Mouse (Mus musculus) CH12.LX (cell line): ENCODE measurements around the gene Ptges. TPM values are rescaled to one million over a fixed set of nuclear protein-coding genes. Genes with fewer than 3 reads are reported as not detected.

ENCODE experiments used
- DNase-seq: peaks from one replicate; pipeline ENCODE4 v3.0.0-alpha.2; 2013; ENCODE audit errors: extremely low read depth
- H3K27ac ChIP-seq: 2 replicates; pipeline ENCODE4 v1.5.1; 2012; ENCODE audit warnings: low read depth, mild to moderate bottlenecking, control low read depth, moderate library complexity; ENCODE audit not compliant: insufficient read depth
- H3K27me3 ChIP-seq: replicated peaks from 2 replicates; pipeline ENCODE3; 2012; ENCODE audit warnings: inconsistent platforms
- H3K36me3 ChIP-seq, 2 experiments: replicated peaks in 1 of 2; 2 replicates each; pipeline versions ENCODE3 to v1.6.1; 2012; ENCODE audit warnings: inconsistent platforms in 1 of 2, low read length in 1 of 2, mild to moderate bottlenecking in 1 of 2, mixed read lengths in 1 of 2, moderate library complexity in 1 of 2; ENCODE audit not compliant: control insufficient read depth in 1 of 2, insufficient read depth in 1 of 2
- H3K4me1 ChIP-seq, 2 experiments: 2 replicates each; pipeline ENCODE4 v1.6.1; 2012; ENCODE audit warnings: inconsistent platforms in 1 of 2, moderate library complexity in 1 of 2; ENCODE audit not compliant: insufficient read depth in 2 of 2, control insufficient read depth in 1 of 2
- H3K4me2 ChIP-seq: 2 replicates; pipeline ENCODE4 v1.6.1; 2012; ENCODE audit warnings: low read depth, mild to moderate bottlenecking, control low read depth; ENCODE audit not compliant: poor library complexity, insufficient read depth, severe bottlenecking
- H3K4me3 ChIP-seq, 3 experiments: fragments of 150-350 bp in 1 of 3; sonication (generic) in 1 of 3; replicated peaks in 1 of 3; 2 replicates each; pipeline versions ENCODE3 to v1.5.1; 2011 to 2012; ENCODE audit warnings: low read depth in 2 of 3, low read length in 2 of 3, mild to moderate bottlenecking in 2 of 3, moderate library complexity in 2 of 3, control low read depth in 1 of 3, improper control_type of control experiment in 1 of 3, inconsistent platforms in 1 of 3, mixed read lengths in 1 of 3; ENCODE audit not compliant: poor library complexity in 1 of 3
- H3K79me2 ChIP-seq: replicated peaks from 2 replicates; pipeline ENCODE4 v1.6.1; 2012; ENCODE audit warnings: mild to moderate bottlenecking, moderate library complexity; ENCODE audit not compliant: control insufficient read depth, poor library complexity, insufficient read depth, severe bottlenecking; ENCODE audit errors: extremely low read depth
- H3K9ac ChIP-seq: 2 replicates; pipeline ENCODE4 v1.6.1; 2012; ENCODE audit warnings: low read depth, mild to moderate bottlenecking, control low read depth, moderate library complexity; ENCODE audit not compliant: insufficient read depth
- H3K9me3 ChIP-seq: replicated peaks from 2 replicates; pipeline ENCODE3; 2012; ENCODE audit warnings: low read length, inconsistent platforms, mixed read lengths
- CHD2 ChIP-seq: IDR thresholded peaks from 2 replicates; pipeline ENCODE4 v1.6.1; 2011; ENCODE audit warnings: low read length, improper control_type of control experiment
- CTCF ChIP-seq, 2 experiments: IDR thresholded peaks in 1 of 2; conservative IDR thresholded peaks in 1 of 2; 2 replicates each; pipeline ENCODE4 v1.5.1; 2011 to 2012; ENCODE audit warnings: low read depth in 2 of 2, low read length in 2 of 2, improper control_type of control experiment in 1 of 2, inconsistent platforms in 1 of 2, mild to moderate bottlenecking in 1 of 2, moderate library complexity in 1 of 2
- EP300 ChIP-seq: IDR thresholded peaks from 2 replicates; pipeline ENCODE4 v1.6.1; 2011; ENCODE audit warnings: low read length, improper control_type of control experiment
- ETS1 ChIP-seq: conservative IDR thresholded peaks from 2 replicates; pipeline ENCODE4 v1.6.1; 2012; ENCODE audit warnings: low read depth, mild to moderate bottlenecking, inconsistent platforms, low read length, improper control_type of control experiment, moderate library complexity
- HCFC1 ChIP-seq: IDR thresholded peaks from 2 replicates; pipeline ENCODE4 v1.6.1; 2012; ENCODE audit warnings: low read depth, mild to moderate bottlenecking, inconsistent platforms, low read length, improper control_type of control experiment
- IRF4 ChIP-seq: IDR thresholded peaks from 2 replicates; pipeline ENCODE4 v1.6.1; 2014; ENCODE audit warnings: low read depth, mild to moderate bottlenecking, inconsistent platforms, low read length, improper control_type of control experiment
- JUN ChIP-seq: IDR thresholded peaks from 2 replicates; pipeline ENCODE4 v1.6.1; 2011; ENCODE audit warnings: low read depth, mild to moderate bottlenecking, low read length, improper control_type of control experiment, moderate library complexity; ENCODE audit not compliant: insufficient read depth
- JUND ChIP-seq: conservative IDR thresholded peaks from 2 replicates; pipeline ENCODE4 v1.6.1; 2011; ENCODE audit warnings: low read depth, low read length, improper control_type of control experiment
- MAX ChIP-seq: IDR thresholded peaks from 2 replicates; pipeline ENCODE4 v1.6.1; 2011; ENCODE audit warnings: low read length, improper control_type of control experiment
- MAZ ChIP-seq: IDR thresholded peaks from 2 replicates; pipeline ENCODE4 v1.6.1; 2012; ENCODE audit warnings: low read depth, mild to moderate bottlenecking, inconsistent platforms, low read length, improper control_type of control experiment, moderate library complexity
- MEF2A ChIP-seq: IDR thresholded peaks from 2 replicates; pipeline ENCODE4 v1.6.1; 2014; ENCODE audit warnings: low read depth, mild to moderate bottlenecking, inconsistent platforms, low read length, improper control_type of control experiment, borderline replicate concordance
- MYC ChIP-seq: IDR thresholded peaks from 2 replicates; pipeline ENCODE4 v1.6.1; 2011; ENCODE audit warnings: low read depth, mild to moderate bottlenecking, improper control_type of control experiment, low read length
- RCOR1 ChIP-seq: conservative IDR thresholded peaks from 2 replicates; pipeline ENCODE4 v1.6.1; 2012; ENCODE audit warnings: low read depth, mild to moderate bottlenecking, inconsistent platforms, low read length, improper control_type of control experiment
- SMC3 ChIP-seq: IDR thresholded peaks from 2 replicates; pipeline ENCODE4 v1.6.1; 2011; ENCODE audit warnings: low read depth, low read length, improper control_type of control experiment
- TBP ChIP-seq: conservative IDR thresholded peaks from 2 replicates; pipeline ENCODE4 v1.6.1; 2011; ENCODE audit warnings: low read depth, low read length, improper control_type of control experiment
- UBTF ChIP-seq: IDR thresholded peaks from 2 replicates; pipeline ENCODE4 v1.6.1; 2012; ENCODE audit warnings: low read depth, mild to moderate bottlenecking, inconsistent platforms, low read length, improper control_type of control experiment, moderate library complexity
- USF1 ChIP-seq: IDR thresholded peaks from 2 replicates; pipeline ENCODE4 v1.6.1; 2014; ENCODE audit warnings: low read depth, mild to moderate bottlenecking, inconsistent platforms, low read length, improper control_type of control experiment
- dilution Hi-C: fragments of 300-500 bp; cut with MboI; formaldehyde crosslinking; loops from 2 replicates; pipeline ENCODE4 v1.14.3; 2020; ENCODE audit warnings: low sequenced_read_pairs; ENCODE audit not compliant: extremely low pct_unique_long_range_greater_than_20kb, extremely low pct_ligation_motif_present
- in situ Hi-C: fragments of 300-500 bp; cut with MboI; formaldehyde crosslinking; loops from 3 replicates; pipeline ENCODE4 v1.14.3; 2019; ENCODE audit warnings: low sequenced_read_pairs, low pct_ligation_motif_present, low pct_unique_long_range_greater_than_20kb, mixed read lengths
- polyA plus RNA-seq: library from polyadenylated mRNA; unstranded; fragments of >175 nt; gene quantifications from 2 replicates; pipeline ENCODE4 v1.2.1, GENCODE M21; 2012; ENCODE audit warnings: low read depth; ENCODE audit not compliant: insufficient read length
- total RNA-seq, 2 experiments: library from RNA; depleted of rRNA; stranded (reverse); fragments of 300-350 nt in 1 of 2; fragments of >200 nt in 1 of 2; gene quantifications; 2 replicates each; pipeline ENCODE4 v1.2.3; 2012 to 2014

The Ptges gene
- total and polyA plus RNA-seq, 3 experiments: 0.04 to 0.09 TPM; not detected in 1

- Histone ChIP-seq H3K9me3 (no peaks in the 10 kb centered on the region), H3K4me1 (peaks cover 7 to 9% of the 10 kb centered on the region in 2 experiments), H3K36me3 (no peaks in the 10 kb centered on the region), H3K4me2 (no peak overlapping the region), H3K9ac (no peak overlapping the region), H3K4me3 (no peak overlapping the region), H3K27ac (no peak overlapping the region), H3K27me3 (peaks cover 58% of the 10 kb centered on the region), H3K79me2 (no peaks in the 10 kb centered on the region)
- DNase-seq: no peak
- in situ Hi-C loops (no loop called here), dilution Hi-C loops (no loop called here)
- TF ChIP-seq JUN (no peak), UBTF (no peak), CHD2 (no peak), MYC (no peak), SMC3 (no peak), RCOR1 (no peak), MAZ (no peak), CTCF (conservative IDR thresholded peaks at IDR 0.05 in 1 of 2, IDR thresholded peaks at IDR 0.05 in 1 of 2; ENCODE audit: low read depth in 2 of 2, low read length in 2 of 2) (no peak)
Measured at GRCm38 (mm10) chr2:30902256-30902655, 27.4 kb downstream of the Ptges start.

DNA sequence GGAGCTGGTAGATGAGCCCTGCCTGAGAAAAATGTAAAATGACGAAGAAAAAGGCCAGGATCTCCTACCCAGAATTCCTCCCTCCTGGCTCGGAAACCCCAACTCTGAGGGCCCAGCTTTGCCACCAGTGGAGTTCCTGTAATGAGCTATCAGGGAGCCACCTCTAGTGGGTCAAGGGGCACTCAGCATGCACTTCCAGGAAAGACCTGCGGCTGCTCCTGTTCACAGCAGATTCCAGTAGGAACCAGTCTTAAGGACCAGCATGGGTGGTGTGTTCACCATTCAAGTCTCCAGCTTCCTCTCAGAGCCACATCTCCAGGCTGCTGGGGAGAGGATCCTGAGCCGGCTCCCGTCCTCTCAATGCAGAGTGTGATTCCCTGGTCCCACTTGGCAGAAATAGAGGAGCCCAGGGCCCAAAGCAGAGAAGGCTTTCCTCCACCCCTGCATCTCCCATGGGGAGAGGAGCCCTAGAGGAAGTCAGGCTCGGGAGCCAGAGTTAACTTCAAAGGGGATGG, 28.0 kb downstream of the Ptges start:
- TF ChIP-seq MEF2A (no peak), MAX (no peak), JUND (no peak), ETS1 (no peak), EP300 (no peak), UBTF (no peak), IRF4 (no peak), MAZ (no peak), TBP (no peak), USF1 (no peak), HCFC1 (no peak)
- TF ChIP-seq, all 38 proteins: peak for 0
- Histone ChIP-seq H3K4me1 (peaks cover 12 to 15% of the 10 kb centered on the region in 2 experiments), H3K79me2 (no peaks in the 10 kb centered on the region), H3K27ac (no peak overlapping the region), H3K9me3 (no peaks in the 10 kb centered on the region), H3K9ac (no peak overlapping the region), H3K36me3 (no peaks in the 10 kb centered on the region), H3K4me2 (no peak overlapping the region), H3K4me3 (no peak overlapping the region), H3K27me3 (peaks cover 60% of the 10 kb centered on the region)
- dilution Hi-C loops (no loop called here), in situ Hi-C loops (no loop called here)
- no peak for DNase-seq
